Mouse (Mus musculus): ENCODE measurements around the gene Zfp599.

DNA sequence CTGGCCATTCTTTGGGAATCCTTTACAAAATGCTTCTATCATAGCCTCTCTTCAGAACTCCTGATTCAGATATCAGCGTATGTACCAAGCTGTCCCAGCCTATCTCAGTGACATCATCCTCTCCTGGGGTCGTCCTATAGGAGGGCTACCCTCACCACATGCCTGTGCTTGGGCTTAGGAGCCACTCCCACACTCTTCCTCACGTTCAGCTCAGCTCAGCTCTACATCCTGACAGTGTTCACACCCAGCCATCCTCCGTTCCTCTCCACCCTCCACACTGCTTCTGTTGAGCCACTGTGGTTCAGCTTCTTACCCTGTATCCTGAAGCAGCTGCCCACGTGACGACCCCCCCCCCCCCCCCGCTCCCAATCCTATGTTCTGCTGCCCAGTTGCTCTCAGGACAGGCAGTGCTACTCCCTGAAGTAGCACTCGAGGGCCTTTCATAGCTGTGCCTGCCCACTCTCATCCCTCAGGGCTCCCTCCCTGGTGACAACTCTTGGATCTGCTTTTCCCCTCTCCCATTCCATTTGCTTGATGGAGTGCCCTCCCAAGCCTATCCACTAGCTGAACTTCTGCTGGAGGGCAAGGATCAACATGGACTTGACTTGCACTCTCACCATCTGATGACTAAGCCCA, 41.7 kb downstream of the Zfp599 start:
- TF ChIP-seq GATA1 (IDR thresholded peaks at IDR 0.05; ENCODE audit: low read length) (no peak), TAL1 (IDR thresholded peaks at IDR 0.05; ENCODE audit: low read length) (no peak)
